Mouse (Mus musculus) adrenal gland, adult 8-10 months (tissue): ENCODE measurements around the gene Dusp15. TPM values are rescaled to one million over a fixed set of nuclear protein-coding genes. Genes with fewer than 3 reads are reported as not detected.
A peak's percentile ranks its signal among the peaks of the same experiment; 100 is the strongest.

ENCODE experiments used
- DNase-seq: peaks from one replicate; pipeline ENCODE4 v3.0.0; 2022
- total RNA-seq, 4 experiments: library from RNA; stranded (reverse); gene quantifications; 2 replicates each; pipeline ENCODE4 v1.2.4; 2022

The Dusp15 gene
- total RNA-seq, 4 experiments from 2014 or later: 4.4 to 10.0 (median 5.6) TPM

- DNase-seq: no peak
Measured at GRCm38 (mm10) chr2:152905036-152905829, 46.3 kb downstream of the Dusp15 start.

- no peak for DNase-seq
Measured at GRCm38 (mm10) chr2:152904127-152904643, 47.3 kb downstream of the Dusp15 start.

- peak; percentile 83 for DNase-seq
Measured at GRCm38 (mm10) chr2:152903586-152903985, 47.9 kb downstream of the Dusp15 start.

- no peak for DNase-seq
Measured at GRCm38 (mm10) chr2:152902658-152903057, 48.8 kb downstream of the Dusp15 start.

GRCm38 (mm10) chr2:152901296-152901695, 50.2 kb downstream of the Dusp15 start:
- no peak for DNase-seq

GRCm38 (mm10) chr2:152899011-152899410, 52.5 kb downstream of the Dusp15 start:
- no peak for DNase-seq

GRCm38 (mm10) chr2:152896926-152897325, 54.6 kb downstream of the Dusp15 start:
- no peak for DNase-seq

GRCm38 (mm10) chr2:152895834-152896233, 55.7 kb downstream of the Dusp15 start:
- DNase-seq: no peak

Other genes starting within 250 kb of the Dusp15 start
- 10 to 100 TPM; 38.9 to 74.3 (median 55.1) TPM for gene Id1, start 215.4 kb downstream of the Dusp15 start, total RNA-seq
- 1 to 10 TPM; 1.3 to 4.4 (median 2.7) TPM for gene Cox4i2, start 197.5 kb downstream of the Dusp15 start, total RNA-seq
- gene Bcl2l1, start 120.0 kb downstream of the Dusp15 start, total RNA-seq: 10 to 100 TPM; 58.5 to 74.6 (median 72.0) TPM
- 1 to 10 TPM; 1.9 to 2.1 (median 1.9) TPM for gene Tpx2, start 103.7 kb downstream of the Dusp15 start, total RNA-seq
- gene Mylk2, start 40.3 kb downstream of the Dusp15 start, total RNA-seq: under 1 TPM in 1 of 4 experiments, not detected in 3; 0.10 TPM
- 1 to 10 TPM; 2.0 to 3.5 (median 2.2) TPM for gene Foxs1, start 18.5 kb downstream of the Dusp15 start, total RNA-seq
- gene Ttll9, start 10.8 kb upstream of the Dusp15 start, total RNA-seq: under 1 TPM; 0.42 to 0.83 (median 0.46) TPM
- gene Pdrg1, start 63.7 kb upstream of the Dusp15 start, total RNA-seq: 100 to 1,000 TPM; 207 to 252 (median 221) TPM
- 1 to 10 TPM; 1.2 to 2.3 (median 1.7) TPM for gene Xkr7, start 80.2 kb upstream of the Dusp15 start, total RNA-seq
- 10 to 100 TPM in 3 of 4 experiments, 1 to 10 TPM in 1; 9.0 to 19.5 (median 14.7) TPM for gene Ccm2l, start 114.3 kb upstream of the Dusp15 start, total RNA-seq
- gene Hck, start 156.8 kb upstream of the Dusp15 start, total RNA-seq: 1 to 10 TPM; 3.3 to 5.5 (median 4.5) TPM
- 100 to 1,000 TPM in 3 of 4 experiments, 10 to 100 TPM in 1; 96.3 to 115 (median 112) TPM for gene Tm9sf4, start 209.6 kb upstream of the Dusp15 start, total RNA-seq